Mouse (Mus musculus) embryonic facial prominence, embryonic 12.5 days (tissue): ENCODE results near the gene Pdhb. TPM values are rescaled to one million over a fixed set of nuclear protein-coding genes. Genes with fewer than 3 reads are reported as not detected.
"Not testable (repeated sequence)": the region's sequence is repeated elsewhere in the genome, so short reads cannot be mapped to it uniquely, and the experiment has no call there.

ENCODE experiments used
- ATAC-seq: fragments of 200-750 bp; cut with Nextera tagmentation; 2 replicates; pipeline ENCODE4 v1.8.0; 2017; ENCODE audit not compliant: insufficient number of reproducible peaks, insufficient read depth, low FRiP score, low TSS enrichment
- H3K27ac ChIP-seq: fragments of 300-500 bp; sonication (generic); 2 replicates; pipeline ENCODE4 v1.5.1; 2016; ENCODE audit warnings: mild to moderate bottlenecking
- H3K27me3 ChIP-seq: fragments of 300-500 bp; sonication (generic); 2 replicates; pipeline ENCODE4 v1.6.1; 2016; ENCODE audit warnings: mild to moderate bottlenecking, moderate library complexity
- H3K36me3 ChIP-seq: fragments of 300-500 bp; sonication (generic); 2 replicates; pipeline ENCODE4 v1.6.1; 2016; ENCODE audit warnings: mild to moderate bottlenecking
- H3K4me1 ChIP-seq: fragments of 300-500 bp; sonication (generic); 2 replicates; pipeline ENCODE4 v1.6.1; 2016
- H3K4me2 ChIP-seq: fragments of 300-500 bp; sonication (generic); replicated peaks from 2 replicates; pipeline ENCODE4 v1.6.1; 2016; ENCODE audit warnings: mild to moderate bottlenecking, moderate library complexity
- H3K4me3 ChIP-seq: fragments of 300-500 bp; sonication (generic); 2 replicates; pipeline ENCODE4 v1.5.1; 2016; ENCODE audit warnings: mild to moderate bottlenecking
- H3K9ac ChIP-seq: fragments of 300-500 bp; sonication (generic); 2 replicates; pipeline ENCODE4 v1.6.1; 2016; ENCODE audit warnings: mild to moderate bottlenecking, moderate library complexity
- H3K9me3 ChIP-seq: fragments of 300-500 bp; sonication (generic); 2 replicates; pipeline ENCODE4 v1.6.1; 2016; ENCODE audit warnings: mild to moderate bottlenecking, moderate library complexity
- WGBS: fragments of 180-500 bp; shearing (Covaris S2); methylation state at CpG from one replicate; pipeline ENCODE4 v1.1.7; 2016; 5-methylcytosine and 5-hydroxymethylcytosine counted together
- polyA plus RNA-seq: library from polyadenylated mRNA; unstranded; fragments of >200 nt; fragmentation: Nextera tagmentation; extraction: Ambion mirVana; gene quantifications from 2 replicates; pipeline ENCODE4 v1.2.1, GENCODE M21; 2016

Pdhb gene
- polyA plus RNA-seq, 1 experiment from 2014 or later = 198 TPM

GRCm38 (mm10) chr14:8186278-8187045 lies 13.6 kb upstream of the Pdhb start:
- ATAC-seq = no peak
- 85% methylated on average over 6 of the region's 6 CpGs for WGBS

GRCm38 (mm10) chr14:8183330-8183729 lies 10.5 kb upstream of the Pdhb start:
- no peak overlapping the region for H3K4me3 ChIP-seq
- ATAC-seq = no peak
- H3K9ac ChIP-seq = no peak overlapping the region
- 64% methylated on average over 3 of the region's 3 CpGs for WGBS
- H3K4me1 ChIP-seq = no peaks in the 10 kb centered on the region
- no peak overlapping the region for H3K27ac ChIP-seq
- no peaks in the 10 kb centered on the region for H3K27me3 ChIP-seq
- no peaks in the 10 kb centered on the region for H3K36me3 ChIP-seq
- H3K9me3 ChIP-seq = no peaks in the 10 kb centered on the region
- no peak overlapping the region for H3K4me2 ChIP-seq

More at GRCm38 (mm10) chr14:8186278-8187045, 13.6 kb upstream of the Pdhb start:
- H3K36me3 ChIP-seq = no peaks in the 10 kb centered on the region
- H3K4me1 ChIP-seq = no peaks in the 10 kb centered on the region
- no peak overlapping the region for H3K4me3 ChIP-seq
- H3K9ac ChIP-seq = no peak overlapping the region
- no peaks in the 10 kb centered on the region for H3K9me3 ChIP-seq
- H3K27me3 ChIP-seq = no peaks in the 10 kb centered on the region
- no peak overlapping the region for H3K4me2 ChIP-seq
- no peak overlapping the region for H3K27ac ChIP-seq

GRCm38 (mm10) chr14:8180371-8181035 lies 7.7 kb upstream of the Pdhb start:
- WGBS = 66% methylated on average over 4 of the region's 4 CpGs

GRCm38 (mm10) chr14:8176251-8176650 lies 3.4 kb upstream of the Pdhb start:
- no peaks in the 10 kb centered on the region for H3K27me3 ChIP-seq
- H3K9ac ChIP-seq = no peak overlapping the region
- no peak for ATAC-seq
- 59% methylated on average over 5 of the region's 5 CpGs for WGBS
- H3K4me3 ChIP-seq = no peak overlapping the region
- H3K4me2 ChIP-seq = no peak overlapping the region
- H3K36me3 ChIP-seq = no peaks in the 10 kb centered on the region
- H3K27ac ChIP-seq = no peak overlapping the region
- H3K4me1 ChIP-seq = peaks cover 7% of the 10 kb centered on the region
- no peaks in the 10 kb centered on the region for H3K9me3 ChIP-seq

More at GRCm38 (mm10) chr14:8180371-8181035, 7.7 kb upstream of the Pdhb start:
- Histone ChIP-seq H3K4me2 (no peak overlapping the region), H3K27me3 (no peaks in the 10 kb centered on the region), H3K4me3 (no peak overlapping the region), H3K9me3 (no peaks in the 10 kb centered on the region), H3K4me1 (no peaks in the 10 kb centered on the region), H3K36me3 (no peaks in the 10 kb centered on the region), H3K9ac (no peak overlapping the region), H3K27ac (no peak overlapping the region)
- no peak for ATAC-seq

- no peak for ATAC-seq
- peaks cover 11% of the 10 kb centered on the region for H3K36me3 ChIP-seq
- WGBS = 83% methylated on average over 5 of the region's 5 CpGs
- no peaks in the 10 kb centered on the region for H3K9me3 ChIP-seq
- no peak overlapping the region for H3K4me2 ChIP-seq
- no peak overlapping the region for H3K9ac ChIP-seq
- peaks cover 7% of the 10 kb centered on the region for H3K4me1 ChIP-seq
- H3K27ac ChIP-seq = no peak overlapping the region
- H3K27me3 ChIP-seq = no peaks in the 10 kb centered on the region
- H3K4me3 ChIP-seq = no peak overlapping the region
These were observed 1.8 kb upstream of the Pdhb start for GRCm38 (mm10) chr14:8174634-8175033.

GRCm38 (mm10) chr14:8173542-8174250 lies 871 bp upstream of the Pdhb start:
- H3K27ac ChIP-seq = peak overlapping the region; percentile 70
- ATAC-seq, H3K4me1 ChIP-seq, H3K9me3 ChIP-seq, H3K27me3 ChIP-seq: not testable (repeated sequence)
- H3K9ac ChIP-seq = peak overlapping the region; percentile 52
- 20% methylated on average over 7 of the region's 7 CpGs for WGBS
- peak overlapping the region; percentile 79 for H3K4me2 ChIP-seq
- H3K4me3 ChIP-seq = peak overlapping the region; percentile 90
- H3K36me3 ChIP-seq = peaks cover 20% of the 10 kb centered on the region

- no peak overlapping the region for H3K9ac ChIP-seq
- ATAC-seq = no peak
- H3K4me3 ChIP-seq = no peak overlapping the region
- H3K36me3 ChIP-seq = peaks cover 73% of the 10 kb centered on the region
- H3K9me3 ChIP-seq = no peaks in the 10 kb centered on the region
- no peaks in the 10 kb centered on the region for H3K27me3 ChIP-seq
- no peak overlapping the region for H3K27ac ChIP-seq
- H3K4me1 ChIP-seq = no peaks in the 10 kb centered on the region
- 81% methylated on average over 7 of the region's 7 CpGs for WGBS
- H3K4me2 ChIP-seq = no peak overlapping the region
These were observed 8.4 kb downstream of the Pdhb start for GRCm38 (mm10) chr14:8164463-8164862.

GRCm38 (mm10) chr14:8161777-8162176 lies 11.0 kb downstream of the Pdhb start:
- H3K9ac ChIP-seq = no peak overlapping the region
- H3K9me3 ChIP-seq = no peaks in the 10 kb centered on the region
- H3K4me3 ChIP-seq = no peak overlapping the region
- WGBS = 84% methylated on average over 2 of the region's 2 CpGs
- H3K27ac ChIP-seq = no peak overlapping the region
- no peaks in the 10 kb centered on the region for H3K27me3 ChIP-seq
- ATAC-seq = no peak
- no peaks in the 10 kb centered on the region for H3K4me1 ChIP-seq
- H3K36me3 ChIP-seq = peaks cover 46% of the 10 kb centered on the region
- no peak overlapping the region for H3K4me2 ChIP-seq

- H3K27ac ChIP-seq = no peak overlapping the region
- H3K27me3 ChIP-seq = no peaks in the 10 kb centered on the region
- WGBS = 85% methylated on average over 3 of the region's 3 CpGs
- no peaks in the 10 kb centered on the region for H3K4me1 ChIP-seq
- no peak overlapping the region for H3K4me2 ChIP-seq
- no peak for ATAC-seq
- peaks cover 23% of the 10 kb centered on the region for H3K36me3 ChIP-seq
- no peak overlapping the region for H3K4me3 ChIP-seq
- no peaks in the 10 kb centered on the region for H3K9me3 ChIP-seq
- no peak overlapping the region for H3K9ac ChIP-seq
These were observed 13.7 kb downstream of the Pdhb start for GRCm38 (mm10) chr14:8159141-8159540.

GRCm38 (mm10) chr14:8158721-8159120 lies 14.1 kb downstream of the Pdhb start:
- Histone ChIP-seq H3K4me3 (no peak overlapping the region), H3K4me1 (no peaks in the 10 kb centered on the region), H3K9ac (no peak overlapping the region), H3K36me3 (peaks cover 20% of the 10 kb centered on the region), H3K4me2 (no peak overlapping the region), H3K27ac (no peak overlapping the region), H3K9me3 (no peaks in the 10 kb centered on the region), H3K27me3 (no peaks in the 10 kb centered on the region)
- 88% methylated on average over 3 of the region's 3 CpGs for WGBS
- ATAC-seq = no peak

GRCm38 (mm10) chr14:8156947-8157346 lies 15.9 kb downstream of the Pdhb start:
- Histone ChIP-seq H3K36me3 (peaks cover 12% of the 10 kb centered on the region; the same call in 1 of the 2 replicates), H3K27me3 (no peaks in the 10 kb centered on the region), H3K27ac (no peak overlapping the region), H3K4me3 (no peak overlapping the region), H3K4me2 (no peak overlapping the region), H3K9ac (no peak overlapping the region), H3K9me3 (no peaks in the 10 kb centered on the region), H3K4me1 (no peaks in the 10 kb centered on the region)
- WGBS = 37% methylated on average over 3 of the region's 3 CpGs
- no peak for ATAC-seq
